19 mouse cellular contexts compared by ENCODE assay signal in genomic region chr14:31398819-31399218, GRCm38 (mm10). TPM values are rescaled to one million over a fixed set of nuclear protein-coding genes. Genes with fewer than 3 reads are reported as not detected.
DNase-seq lines count a peak whose midpoint lies in the region; ATAC-seq and TF ChIP-seq lines count a peak whose summit lies in the region.
"Had no signal": no experiment of that assay in that cellular context is flagged by ENCODE, and none has a peak within 500 bp of the region (broad histone marks: within the 10 kb centered on the region; RNA-seq: fewer than 3 reads in every experiment).

No protein-coding gene starts in this region.

- no peak for TF ChIP-seq CTCF in kidney, adult 2 months (conservative IDR thresholded peaks at IDR 0.05; ENCODE audit: insufficient read depth, insufficient read length, low read depth, low read length)

- no peak overlapping the region for H3K9ac ChIP-seq in kidney, embryonic 16.5 days (replicated peaks; ENCODE audit: low read length)
- H3K9ac ChIP-seq: lung, embryonic 15.5 days had no signal

- H3K27me3 ChIP-seq in kidney, adult 2 months (replicated peaks; ENCODE audit: control insufficient read depth, insufficient read depth, low read length) = no peaks in the 10 kb centered on the region
- H3K27me3 ChIP-seq in kidney, embryonic 16.5 days (ENCODE audit: insufficient read depth, low read length) = no peaks in the 10 kb centered on the region
- H3K27me3 ChIP-seq: lung, embryonic 15.5 days had no signal

- H3K9me3 ChIP-seq in kidney, embryonic 16.5 days (ENCODE audit: low read length) = peaks cover 7% of the 10 kb centered on the region; the same call in 1 of the 2 replicates
- H3K9me3 ChIP-seq: lung, embryonic 15.5 days had no signal

- no peak for DNase-seq in kidney, adult 2 months
- peak; percentile 71 for DNase-seq in CD4-positive helper T cell, adult 2 months (ENCODE audit: low read depth, low spot score)
- DNase-seq in CD4-positive, CD25-positive, alpha-beta regulatory T cell, adult 2 months (ENCODE audit: low read depth, low spot score) = peak; percentile 68
- DNase-seq in induced T-regulatory cell, adult 2 months (ENCODE audit: low read depth) = peak; percentile 83
- no peak for DNase-seq in adrenal gland, adult 2 months
- no peak for DNase-seq in frontal cortex, adult 2 months (ENCODE audit: extremely low spot score in 1 of 2, low spot score in 1 of 2)
- DNase-seq: adrenal gland, adult 8-10 months; cerebellum, adult 9-11 months; gastrocnemius, postnatal 36 days; heart, postnatal 4 days; layer of hippocampus, postnatal 36 days; left cerebral cortex, postnatal 4 days; right cerebral cortex, adult 18-20 months had no signal

- 94% methylated on average over 11 of the region's 11 CpGs for WGBS in kidney, adult 2 months
- WGBS in kidney, embryonic 16.5 days = 97% methylated on average over 11 of the region's 11 CpGs

- H3K4me1 ChIP-seq in kidney, adult 2 months (ENCODE audit: control insufficient read depth, insufficient read depth, low read length) = peaks cover 52% of the 10 kb centered on the region
- H3K4me1 ChIP-seq in kidney, embryonic 16.5 days (ENCODE audit: insufficient read depth, low read length) = peaks cover 33% of the 10 kb centered on the region
- H3K4me1 ChIP-seq: midbrain, embryonic 10.5 days had no signal

- ATAC-seq in kidney, embryonic 16.5 days (ENCODE audit: low FRiP score, low TSS enrichment) = no peak
- ATAC-seq: forebrain, embryonic 14.5 days had no signal

- peak overlapping the region; percentile 90; the same call in 1 of the 2 replicates for H3K27ac ChIP-seq in kidney, adult 2 months (ENCODE audit: insufficient read depth, low read depth, low read length)
- H3K27ac ChIP-seq in kidney, embryonic 16.5 days (ENCODE audit: low read length) = no peak overlapping the region
- H3K27ac ChIP-seq: lung, embryonic 15.5 days; macrophage; midbrain, embryonic 10.5 days had no signal

- H3K4me3 ChIP-seq in kidney, adult 2 months (ENCODE audit: insufficient read depth, low read depth, low read length) = no peak overlapping the region
- H3K4me3 ChIP-seq in kidney, embryonic 16.5 days (ENCODE audit: low read length) = no peak overlapping the region
- H3K4me3 ChIP-seq: lung, embryonic 15.5 days; midbrain, embryonic 10.5 days had no signal

- TF ChIP-seq POLR2A in kidney, adult 2 months (IDR thresholded peaks at IDR 0.05; ENCODE audit: low read depth, low read length) = no peak

- no peaks in the 10 kb centered on the region for H3K36me3 ChIP-seq in kidney, adult 2 months (ENCODE audit: control insufficient read depth, insufficient read depth, low read length)
- peaks cover 7% of the 10 kb centered on the region; the same call in 1 of the 2 replicates for H3K36me3 ChIP-seq in kidney, embryonic 16.5 days (ENCODE audit: insufficient read depth, low read length)
- H3K36me3 ChIP-seq: lung, embryonic 15.5 days had no signal

- H3K4me2 ChIP-seq in kidney, embryonic 16.5 days (replicated peaks; ENCODE audit: low read depth, low read length) = no peak overlapping the region
- H3K4me2 ChIP-seq: liver, embryonic 11.5 days; lung, embryonic 15.5 days had no signal

RNA-seq across cellular contexts. Expression of gene Sh3bp5, which starts 37.1 kb away (rescaled TPM):
- polyA plus RNA-seq in kidney, adult 2 months (2012; rRNA removed) = 33.4 and 43.4 TPM in 2 replicates
- 34.1 and 39.0 TPM in 2 replicates for polyA plus RNA-seq in kidney, embryonic 16.5 days (2015; fragmentation: Nextera tagmentation; extraction: Ambion mirVana)
- 100 to 1,000 TPM; 111 to 164 TPM for total RNA-seq in adrenal gland, adult 2 months (2021)
- polyA plus RNA-seq in adrenal gland, adult 2 months (2012; rRNA removed) = 21.1 and 28.5 TPM in 2 replicates
- polyA plus RNA-seq in frontal cortex, adult 2 months (2012; rRNA removed) = 38.4 and 44.0 TPM in 2 replicates

Comparison
In these comparisons a context has a peak if more than half of its experiments do, and no peak if none do; other contexts are left out.
1. DNase-seq: peak in CD4-positive helper T cell, adult 2 months (single experiment), CD4-positive, CD25-positive, alpha-beta regulatory T cell, adult 2 months (single experiment) and induced T-regulatory cell, adult 2 months (single experiment); none in kidney, adult 2 months (single experiment), adrenal gland, adult 2 months (single experiment) and frontal cortex, adult 2 months (0 of 2).